Mouse (Mus musculus) heart, postnatal 4 days (tissue): ENCODE measurements around the gene Exosc3. TPM values are rescaled to one million over a fixed set of nuclear protein-coding genes. Genes with fewer than 3 reads are reported as not detected.

Source experiments
- DNase-seq: peaks from one replicate; pipeline ENCODE4 v3.0.0; 2021
- total RNA-seq, 2 experiments: library from RNA; stranded (reverse); gene quantifications; 2 replicates each; pipeline ENCODE4 v1.2.3; 2021

Gene Exosc3
- total RNA-seq, 2 experiments from 2014 or later, result 11.0 to 17.7 TPM

DNA sequence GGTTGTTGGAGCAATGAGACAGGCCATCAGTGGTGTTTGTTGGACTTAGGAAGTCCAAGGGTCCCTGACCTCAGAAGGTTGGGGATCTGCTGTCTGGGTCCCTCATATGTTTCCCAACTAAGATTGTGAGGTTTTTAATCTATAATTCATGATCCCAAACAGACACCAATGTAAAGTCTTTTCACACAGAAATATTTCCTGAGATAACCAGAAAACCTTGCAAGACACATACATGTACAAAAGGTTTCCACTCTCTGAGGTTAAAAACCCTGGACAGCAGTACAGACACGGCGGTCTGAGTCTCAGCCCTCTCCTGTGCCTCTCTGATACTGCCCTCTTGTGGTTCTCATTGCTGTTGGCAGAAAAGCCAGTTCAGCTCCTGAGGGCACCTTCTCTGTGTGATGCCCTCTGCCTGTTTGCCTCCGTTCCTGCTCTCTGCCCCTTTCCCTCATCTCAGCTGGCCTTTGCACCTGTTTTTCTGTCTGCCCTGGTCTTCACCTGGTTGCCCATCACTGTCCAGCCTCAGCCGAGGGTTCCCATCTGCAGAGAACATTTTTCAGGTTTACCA lies 62.5 kb downstream of the Exosc3 start:
- peak; percentile 79 for DNase-seq

GRCm38 (mm10) chr4:45279292-45279691 lies 63.2 kb downstream of the Exosc3 start:
- DNase-seq, result peak; percentile 22

- DNase-seq, result no peak
These were observed 66.8 kb downstream of the Exosc3 start for GRCm38 (mm10) chr4:45275770-45276169.

GRCm38 (mm10) chr4:45271041-45271452 lies 71.5 kb downstream of the Exosc3 start:
- DNase-seq, result peak; percentile 26

- no peak for DNase-seq
These were observed 74.6 kb downstream of the Exosc3 start for GRCm38 (mm10) chr4:45267883-45268282.

Other genes starting within 250 kb of the Exosc3 start
- 100 to 1,000 TPM; 119 to 141 TPM for gene Tomm5, start 234.6 kb downstream of the Exosc3 start, total RNA-seq
- 1 to 10 TPM; 2.7 to 3.2 TPM for gene Frmpd1, start 157.9 kb downstream of the Exosc3 start, total RNA-seq
- 1 to 10 TPM; 3.7 to 4.2 TPM for gene Trmt10b, start 45.6 kb downstream of the Exosc3 start, total RNA-seq
- gene Dcaf10, start 631 bp downstream of the Exosc3 start, total RNA-seq, result 10 to 100 TPM; 21.9 to 24.3 TPM
- gene Slc25a51, start 66.0 kb upstream of the Exosc3 start, total RNA-seq, result 100 to 1,000 TPM; 120 to 124 TPM
- 10 to 100 TPM; 69.3 to 70.9 TPM for gene Shb, start 189.7 kb upstream of the Exosc3 start, total RNA-seq